Mouse (Mus musculus) G1E (cell line): ENCODE measurements around the gene Cdc27.
"Not testable (repeated sequence)": the region's sequence is repeated elsewhere in the genome, so short reads cannot be mapped to it uniquely, and the experiment has no call there.

Experiments
- CTCF ChIP-seq: IDR thresholded peaks from 2 replicates; pipeline ENCODE4 v1.5.1; 2012; ENCODE audit warnings: low read depth, low read length, inconsistent platforms, mixed read lengths
- GATA1 ChIP-seq: IDR thresholded peaks from 2 replicates; pipeline ENCODE4 v1.6.1; 2012; ENCODE audit warnings: borderline replicate concordance, low read length, inconsistent platforms, mixed read lengths
- GATA2 ChIP-seq: IDR thresholded peaks from 2 replicates; pipeline ENCODE4 v1.6.1; 2012; ENCODE audit warnings: low read depth, low read length, inconsistent platforms, borderline replicate concordance
- POLR2AphosphoS5 ChIP-seq: IDR thresholded peaks from 2 replicates; pipeline ENCODE4 v1.6.1; 2012; ENCODE audit warnings: low read depth, low read length, inconsistent platforms; ENCODE audit not compliant: insufficient replicate concordance
- TAL1 ChIP-seq: conservative IDR thresholded peaks from 2 replicates; pipeline ENCODE4 v1.6.1; 2012; ENCODE audit warnings: low read depth, low read length, inconsistent platforms, mixed read lengths

GRCm38 (mm10) chr11:104571373-104571772 lies 21.0 kb upstream of the Cdc27 start:
- TF ChIP-seq CTCF, GATA2, GATA1, TAL1, POLR2AphosphoS5: not testable (repeated sequence)
